Mouse (Mus musculus) G1E (cell line): Measurements from ENCODE around the gene Dlst.

Experiments used
- CTCF ChIP-seq: IDR thresholded peaks from 2 replicates; pipeline ENCODE4 v1.5.1; 2012; ENCODE audit warnings: low read depth, low read length, inconsistent platforms, mixed read lengths
- TAL1 ChIP-seq: conservative IDR thresholded peaks from 2 replicates; pipeline ENCODE4 v1.6.1; 2012; ENCODE audit warnings: low read depth, low read length, inconsistent platforms, mixed read lengths

- TF ChIP-seq CTCF = no peak
- no peak for TF ChIP-seq TAL1
Observed at GRCm38 (mm10) chr12:85084941-85085340, 25.7 kb upstream of the Dlst start.
